Mouse (Mus musculus): ENCODE results near the gene Numb.

DNA sequence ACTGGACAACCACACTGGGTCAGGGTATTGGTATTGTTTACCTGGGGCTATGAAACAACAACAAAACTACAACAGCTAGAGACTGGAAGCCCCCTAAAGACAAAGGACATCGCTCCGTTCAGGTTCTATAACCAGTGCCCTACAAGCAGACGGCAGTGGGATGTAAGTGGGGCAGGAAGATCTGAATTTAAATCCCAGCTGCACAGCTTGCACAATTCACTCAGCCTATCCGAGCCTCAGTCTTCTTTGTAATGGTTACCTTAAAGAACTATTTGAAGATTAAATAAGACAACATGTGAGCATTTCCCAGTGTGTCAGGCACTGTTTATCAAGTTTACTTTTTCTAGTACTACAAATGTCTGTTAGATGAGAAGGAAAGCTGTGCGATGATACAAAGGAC is 123.4 kb downstream of the Numb start:
- TF ChIP-seq CTCF (IDR thresholded peaks at IDR 0.05; ENCODE audit: control insufficient read depth, insufficient read depth, low read length) (no peak), POLR2A (IDR thresholded peaks at IDR 0.05; ENCODE audit: borderline replicate concordance, control insufficient read depth, low read depth, low read length) (no peak)

Measured in bone marrow, adult 2 months (tissue).